Mouse (Mus musculus) limb, embryonic 15.5 days (tissue): Measurements from ENCODE around the gene Cntn6. TPM values are rescaled to one million over a fixed set of nuclear protein-coding genes. Genes with fewer than 3 reads are reported as not detected.

Experiments used
- ATAC-seq: fragments of 200-750 bp; cut with Nextera tagmentation; 2 replicates; pipeline ENCODE4 v1.8.0; 2017; ENCODE audit warnings: low read depth, moderate TSS enrichment; ENCODE audit not compliant: insufficient number of reproducible peaks, low FRiP score, low TSS enrichment
- H3K27ac ChIP-seq: fragments of 300-500 bp; sonication (generic); 2 replicates; pipeline ENCODE4 v1.5.1; 2015; ENCODE audit warnings: moderate library complexity, mild to moderate bottlenecking, inconsistent platforms
- H3K27me3 ChIP-seq: fragments of 300-500 bp; sonication (generic); 2 replicates; pipeline ENCODE4 v1.6.1; 2015; ENCODE audit warnings: inconsistent platforms
- H3K36me3 ChIP-seq: fragments of 300-500 bp; sonication (generic); 2 replicates; pipeline ENCODE4 v1.6.1; 2015; ENCODE audit warnings: inconsistent platforms
- H3K4me1 ChIP-seq: fragments of 300-500 bp; sonication (generic); 2 replicates; pipeline ENCODE4 v1.6.1; 2015; ENCODE audit warnings: inconsistent platforms
- H3K4me2 ChIP-seq: fragments of 300-500 bp; sonication (generic); 2 replicates; pipeline ENCODE4 v1.6.1; 2015; ENCODE audit warnings: mild to moderate bottlenecking, inconsistent platforms
- H3K4me3 ChIP-seq: fragments of 300-500 bp; sonication (generic); 2 replicates; pipeline ENCODE4 v1.5.1; 2015; ENCODE audit warnings: mild to moderate bottlenecking, inconsistent platforms
- H3K9ac ChIP-seq: fragments of 300-500 bp; sonication (generic); 2 replicates; pipeline ENCODE4 v1.6.1; 2015; ENCODE audit warnings: inconsistent platforms
- H3K9me3 ChIP-seq: fragments of 300-500 bp; sonication (generic); 2 replicates; pipeline ENCODE4 v1.6.1; 2016; ENCODE audit warnings: inconsistent platforms
- WGBS: fragments of 180-500 bp; shearing (Covaris S2); methylation state at CpG from one replicate; pipeline ENCODE4 v1.1.7; 2015; 5-methylcytosine and 5-hydroxymethylcytosine counted together
- polyA plus RNA-seq: library from polyadenylated mRNA; unstranded; fragments of >200 nt; fragmentation: Nextera tagmentation; extraction: Ambion mirVana; gene quantifications from 2 replicates; pipeline ENCODE4 v1.2.1, GENCODE M21; 2015

Cntn6 gene
- polyA plus RNA-seq, 1 experiment from 2014 or later: 0.52 TPM

DNA sequence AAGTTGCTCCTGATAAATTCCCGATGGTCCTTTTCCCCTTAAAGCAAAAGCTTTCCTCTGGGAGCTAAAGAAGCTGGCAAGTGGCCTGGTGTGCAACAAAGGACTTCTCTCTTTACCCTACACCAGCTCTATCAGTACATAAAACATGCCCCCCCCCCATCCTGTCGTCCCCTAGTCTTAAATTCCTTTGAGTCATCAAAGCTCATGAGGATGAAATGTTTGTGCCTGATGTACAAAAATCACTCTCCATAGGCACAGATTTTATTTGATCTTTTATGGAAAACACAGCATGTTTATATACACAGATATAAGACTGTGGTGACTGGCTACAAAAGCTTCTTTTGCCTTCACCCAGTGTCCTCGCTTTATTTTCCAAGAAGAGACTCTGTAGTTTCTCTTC, 112.6 kb downstream of the Cntn6 start:
- no peak for ATAC-seq
- Histone ChIP-seq H3K36me3 (no peaks in the 10 kb centered on the region), H3K27ac (no peak overlapping the region), H3K4me2 (no peak overlapping the region), H3K27me3 (no peaks in the 10 kb centered on the region), H3K4me1 (no peaks in the 10 kb centered on the region), H3K9me3 (no peaks in the 10 kb centered on the region), H3K4me3 (no peak overlapping the region), H3K9ac (no peak overlapping the region)
- WGBS: 40% methylated on average over 3 of the region's 3 CpGs

DNA sequence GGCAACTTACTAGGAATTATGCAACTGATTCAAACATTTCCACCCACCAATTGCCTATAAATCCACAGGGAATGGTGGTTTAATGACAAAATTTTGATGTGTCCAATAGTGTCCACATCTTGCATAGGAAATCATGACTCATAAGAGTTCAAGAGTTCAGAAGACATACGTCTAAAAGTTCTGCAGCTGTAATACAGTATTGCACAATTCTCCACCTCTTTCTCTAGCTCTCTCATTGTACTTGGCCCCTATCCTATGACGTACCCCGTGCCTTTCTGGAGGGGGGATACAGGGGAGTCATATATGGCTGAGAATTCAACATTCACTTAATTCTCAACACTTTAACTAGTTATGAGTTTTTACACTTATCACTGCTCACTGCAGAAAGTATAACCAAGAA, 160.9 kb downstream of the Cntn6 start:
- no peaks in the 10 kb centered on the region for H3K27me3 ChIP-seq
- no peak for ATAC-seq
- H3K9ac ChIP-seq: no peak overlapping the region
- no peak overlapping the region for H3K27ac ChIP-seq
- no peak overlapping the region for H3K4me3 ChIP-seq
- no peaks in the 10 kb centered on the region for H3K36me3 ChIP-seq
- 54% methylated on average over 3 of the region's 3 CpGs for WGBS
- H3K4me1 ChIP-seq: no peaks in the 10 kb centered on the region
- no peak overlapping the region for H3K4me2 ChIP-seq
- H3K9me3 ChIP-seq: no peaks in the 10 kb centered on the region

DNA sequence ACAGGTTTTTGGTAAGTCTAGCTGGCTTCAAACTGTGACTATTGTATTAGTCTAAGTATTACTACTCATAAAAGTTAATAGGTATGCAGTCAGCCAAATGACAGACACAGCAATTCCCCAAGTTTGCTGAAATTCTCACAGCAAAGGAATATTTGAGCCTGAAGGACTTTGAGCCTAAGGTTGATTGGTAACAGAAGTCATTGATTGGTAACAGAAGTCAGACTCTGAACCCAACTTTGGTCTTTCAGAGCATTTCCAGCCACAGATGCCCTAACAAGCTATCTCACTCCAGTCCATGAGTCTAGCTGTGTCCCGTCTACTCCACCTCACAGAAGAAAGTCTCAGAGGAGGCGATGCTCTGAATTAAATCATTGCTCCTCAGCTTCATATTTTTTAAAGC, 176.1 kb downstream of the Cntn6 start:
- WGBS: 62% methylated on average over 2 of the region's 2 CpGs

DNA sequence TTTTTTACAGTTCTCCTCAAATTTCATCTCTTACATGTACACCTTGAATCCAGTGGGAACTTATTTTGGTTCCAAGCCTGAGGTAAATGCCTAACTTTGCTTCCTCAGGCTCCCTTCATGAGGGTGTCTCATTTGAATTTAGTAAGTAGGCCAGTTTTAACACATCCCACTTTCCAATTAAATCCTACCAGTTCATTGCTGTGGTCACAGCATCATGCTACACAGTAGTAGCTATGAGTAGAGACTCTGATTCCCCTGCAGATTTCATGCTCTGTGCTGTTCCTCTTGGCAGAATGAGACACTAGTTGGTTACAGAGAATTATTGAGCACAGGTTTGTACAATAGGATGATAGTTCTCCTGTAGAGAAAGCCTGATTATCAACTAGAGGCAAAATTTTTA, 181.7 kb downstream of the Cntn6 start:
- Histone ChIP-seq H3K27me3 (no peaks in the 10 kb centered on the region), H3K4me1 (no peaks in the 10 kb centered on the region), H3K9me3 (no peaks in the 10 kb centered on the region), H3K27ac (no peak overlapping the region), H3K4me2 (no peak overlapping the region), H3K36me3 (no peaks in the 10 kb centered on the region), H3K4me3 (no peak overlapping the region), H3K9ac (no peak overlapping the region)
- ATAC-seq: no peak

More for the DNA sequence above, 176.1 kb downstream of the Cntn6 start:
- no peaks in the 10 kb centered on the region for H3K9me3 ChIP-seq
- no peaks in the 10 kb centered on the region for H3K4me1 ChIP-seq
- no peaks in the 10 kb centered on the region for H3K36me3 ChIP-seq
- no peak overlapping the region for H3K4me3 ChIP-seq
- no peak overlapping the region for H3K27ac ChIP-seq
- H3K4me2 ChIP-seq: no peak overlapping the region
- no peaks in the 10 kb centered on the region for H3K27me3 ChIP-seq
- ATAC-seq: no peak
- H3K9ac ChIP-seq: no peak overlapping the region

DNA sequence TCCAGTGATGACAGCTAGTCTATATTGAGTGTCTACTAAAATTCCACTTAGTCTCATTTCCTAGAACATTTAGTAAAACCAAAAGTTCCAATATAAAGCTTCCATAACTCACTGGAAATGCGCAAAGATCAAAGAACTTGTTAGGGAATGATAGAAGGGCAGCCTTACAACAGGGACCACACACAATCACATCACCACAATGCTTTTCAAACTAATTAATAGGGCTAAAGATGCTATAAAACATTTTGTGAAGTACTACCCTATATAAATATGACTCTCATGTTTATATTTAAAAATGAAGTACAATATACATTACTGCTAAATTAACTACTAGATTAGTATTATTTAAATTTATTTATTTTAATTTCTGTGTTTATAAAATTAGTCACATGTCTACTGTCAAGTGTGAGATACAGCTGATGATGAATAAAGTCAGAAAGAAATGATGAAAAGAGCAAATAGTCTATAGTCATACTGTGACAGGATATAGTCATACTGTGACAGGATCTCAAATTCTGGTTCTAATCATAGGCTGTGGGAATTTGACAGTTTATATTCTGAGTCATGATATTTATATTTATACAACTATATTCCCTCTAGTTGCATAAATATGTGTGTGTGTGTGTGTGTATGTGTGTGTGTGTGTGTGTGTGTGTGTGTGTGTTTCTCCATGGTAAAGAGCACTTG, 187.4 kb downstream of the Cntn6 start:
- Histone ChIP-seq H3K4me3 (no peak overlapping the region), H3K27ac (no peak overlapping the region), H3K9me3 (no peaks in the 10 kb centered on the region), H3K4me2 (no peak overlapping the region), H3K27me3 (no peaks in the 10 kb centered on the region), H3K9ac (no peak overlapping the region), H3K36me3 (no peaks in the 10 kb centered on the region), H3K4me1 (no peaks in the 10 kb centered on the region)
- 63% methylated on average over 1 of the region's 1 CpGs for WGBS
- ATAC-seq: no peak

DNA sequence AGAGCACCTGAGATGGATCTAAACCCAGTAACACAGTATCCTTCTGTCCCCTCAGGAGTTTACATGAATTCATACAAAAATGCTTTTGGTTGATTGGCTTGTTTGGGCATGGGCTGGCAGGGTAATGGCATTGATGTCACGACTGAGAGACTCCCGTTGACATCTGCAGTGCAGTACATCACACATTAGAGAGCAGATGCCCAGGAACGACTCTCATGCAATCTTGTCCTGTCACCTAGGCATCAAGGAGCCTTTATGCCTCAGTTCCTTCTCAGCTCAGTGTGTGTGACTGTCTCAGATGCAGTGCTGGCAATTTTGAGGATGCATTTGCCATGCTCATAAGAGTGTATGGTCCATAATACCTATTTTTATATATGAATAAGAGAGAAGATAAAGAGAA, 195.4 kb downstream of the Cntn6 start:
- Histone ChIP-seq H3K27ac (no peak overlapping the region), H3K4me3 (no peak overlapping the region), H3K4me1 (0 out of 2 replicates have a peak, but pooled peaks cover 4% of the 10 kb centered on the region), H3K9me3 (no peaks in the 10 kb centered on the region), H3K9ac (no peak overlapping the region), H3K27me3 (no peaks in the 10 kb centered on the region), H3K36me3 (no peaks in the 10 kb centered on the region), H3K4me2 (no peak overlapping the region)
- 62% methylated on average over 3 of the region's 3 CpGs for WGBS
- ATAC-seq: no peak

DNA sequence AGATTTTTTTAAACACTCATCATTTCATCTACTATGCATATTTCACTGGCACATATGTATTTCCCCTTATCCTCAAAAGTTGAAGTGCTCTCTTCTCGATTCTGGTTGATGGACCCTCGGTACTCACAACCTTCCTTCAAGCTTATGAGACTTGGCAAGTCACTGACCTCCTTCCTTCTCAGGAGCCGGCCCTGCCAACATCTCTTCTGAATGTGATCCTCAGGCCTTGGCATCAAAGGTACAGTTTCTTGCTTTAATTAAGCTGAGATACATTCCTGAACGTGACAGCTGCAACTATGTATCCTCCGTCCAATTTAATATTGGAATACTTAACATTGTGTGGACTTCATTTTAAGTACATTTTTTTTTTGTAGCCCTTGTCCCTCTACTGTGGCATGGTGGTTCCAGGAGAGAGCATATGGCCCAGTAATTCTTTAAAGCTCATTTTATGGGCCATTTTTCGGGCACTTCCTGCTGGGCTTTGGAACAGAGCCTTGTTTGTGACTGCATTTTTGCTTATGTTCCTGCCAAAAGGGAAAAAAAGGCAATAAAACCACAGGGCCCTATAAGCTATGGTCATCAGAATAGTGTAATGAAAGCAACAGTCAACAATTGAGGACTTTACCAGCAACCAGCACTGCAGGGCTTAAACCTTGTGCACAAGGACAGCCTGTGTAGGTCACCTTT, 196.0 kb downstream of the Cntn6 start:
- Histone ChIP-seq H3K4me2 (no peak overlapping the region), H3K4me1 (0 out of 2 replicates have a peak, but pooled peaks cover 4% of the 10 kb centered on the region), H3K9ac (no peak overlapping the region), H3K27me3 (no peaks in the 10 kb centered on the region), H3K36me3 (no peaks in the 10 kb centered on the region), H3K9me3 (no peaks in the 10 kb centered on the region), H3K4me3 (no peak overlapping the region), H3K27ac (no peak overlapping the region)
- 25% methylated on average over 6 of the region's 6 CpGs for WGBS
- ATAC-seq: no peak

DNA sequence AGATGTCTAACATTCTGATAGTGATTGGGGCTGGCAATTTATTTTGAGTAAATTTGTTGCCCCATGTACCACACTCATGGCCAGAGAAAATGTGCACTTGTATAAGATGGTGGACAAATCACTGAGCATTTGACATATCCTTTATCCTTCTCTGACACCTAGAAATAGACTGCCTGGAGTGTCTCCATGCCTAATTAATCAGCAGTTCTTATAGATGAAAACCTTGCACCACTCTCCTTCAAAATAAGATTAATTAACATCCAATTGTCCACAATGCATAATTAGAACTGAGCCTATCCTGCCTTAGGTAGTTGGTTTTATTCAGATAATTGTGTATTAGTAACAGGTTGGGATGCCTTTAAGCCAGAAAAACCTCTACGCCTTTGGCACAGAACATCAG, 236.0 kb downstream of the Cntn6 start:
- no peak for ATAC-seq
- Histone ChIP-seq H3K4me1 (no peaks in the 10 kb centered on the region), H3K4me3 (no peak overlapping the region), H3K9ac (no peak overlapping the region), H3K27me3 (no peaks in the 10 kb centered on the region), H3K4me2 (no peak overlapping the region), H3K36me3 (no peaks in the 10 kb centered on the region), H3K27ac (no peak overlapping the region), H3K9me3 (no peaks in the 10 kb centered on the region)
- WGBS: 54% methylated on average over 1 of the region's 1 CpGs

DNA sequence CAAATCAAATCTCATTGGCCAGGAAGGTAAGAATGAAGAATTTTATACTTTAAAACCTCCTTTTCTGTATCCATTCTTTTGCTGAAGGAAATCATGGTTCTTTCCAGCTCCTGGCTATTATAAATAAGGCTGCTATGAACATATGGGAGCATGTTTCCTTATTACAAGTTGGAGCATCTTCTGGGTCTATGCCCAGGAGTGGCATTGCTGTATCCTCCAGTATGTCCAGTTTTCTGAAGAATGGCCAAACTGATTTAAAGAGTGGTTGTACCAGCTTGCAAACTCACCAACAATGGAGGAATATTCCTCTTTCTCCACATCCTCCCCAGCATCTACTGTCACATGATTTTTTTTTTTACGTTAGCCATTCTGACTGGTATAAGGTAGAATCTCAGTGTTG, 241.7 kb downstream of the Cntn6 start:
- Histone ChIP-seq H3K4me3 (no peak overlapping the region), H3K4me1 (no peaks in the 10 kb centered on the region), H3K9me3 (no peaks in the 10 kb centered on the region), H3K27ac (no peak overlapping the region), H3K27me3 (no peaks in the 10 kb centered on the region), H3K4me2 (no peak overlapping the region), H3K36me3 (no peaks in the 10 kb centered on the region), H3K9ac (no peak overlapping the region)
- WGBS: 87% methylated on average over 1 of the region's 1 CpGs
- ATAC-seq: no peak

DNA sequence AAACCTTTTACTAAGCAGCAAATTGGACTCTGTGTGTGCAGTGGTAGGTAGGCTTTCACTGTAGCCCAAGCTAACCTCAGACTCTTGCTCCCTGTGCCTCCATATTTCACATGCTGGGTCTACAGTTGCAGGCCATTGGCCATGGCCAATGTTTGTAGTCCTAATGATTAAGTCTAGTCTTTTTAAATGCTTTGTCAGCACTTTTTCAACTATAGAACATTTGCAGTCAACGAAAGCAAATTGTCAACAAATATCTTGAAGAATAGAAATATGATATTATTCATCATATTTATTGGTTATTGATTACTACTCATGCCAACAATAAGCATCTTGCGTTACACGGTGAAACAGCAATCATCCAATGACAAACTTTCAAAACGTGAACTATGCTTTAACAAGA, 246.4 kb downstream of the Cntn6 start:
- H3K9ac ChIP-seq: no peak overlapping the region
- 90% methylated on average over 4 of the region's 4 CpGs for WGBS
- H3K36me3 ChIP-seq: no peaks in the 10 kb centered on the region
- H3K9me3 ChIP-seq: no peaks in the 10 kb centered on the region
- H3K27me3 ChIP-seq: no peaks in the 10 kb centered on the region
- H3K4me2 ChIP-seq: no peak overlapping the region
- no peak overlapping the region for H3K27ac ChIP-seq
- no peak overlapping the region for H3K4me3 ChIP-seq
- H3K4me1 ChIP-seq: no peaks in the 10 kb centered on the region
- ATAC-seq: no peak

DNA sequence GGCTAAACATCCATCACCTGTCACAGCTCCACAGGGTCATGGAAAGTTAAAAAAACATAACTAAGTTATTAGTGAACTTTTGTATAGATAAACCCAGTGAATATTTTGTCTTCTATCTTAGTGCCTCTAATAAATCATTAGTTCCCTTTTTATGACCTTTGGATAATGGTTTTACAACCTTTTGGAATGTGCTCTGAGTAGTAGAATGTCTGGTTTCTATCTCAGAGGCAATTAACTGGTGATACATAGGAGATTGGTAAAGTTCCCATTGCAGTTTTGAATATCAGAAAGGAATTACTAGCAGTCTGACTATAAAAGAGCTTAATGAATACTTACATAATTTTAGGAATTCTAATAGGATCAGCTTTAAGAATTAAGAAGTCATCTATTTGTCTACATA, 265.5 kb downstream of the Cntn6 start:
- H3K4me1 ChIP-seq: no peaks in the 10 kb centered on the region
- no peak overlapping the region for H3K9ac ChIP-seq
- H3K9me3 ChIP-seq: no peaks in the 10 kb centered on the region
- H3K36me3 ChIP-seq: no peaks in the 10 kb centered on the region
- H3K4me2 ChIP-seq: no peak overlapping the region
- ATAC-seq: no peak
- no peak overlapping the region for H3K27ac ChIP-seq
- H3K27me3 ChIP-seq: no peaks in the 10 kb centered on the region
- no peak overlapping the region for H3K4me3 ChIP-seq

DNA sequence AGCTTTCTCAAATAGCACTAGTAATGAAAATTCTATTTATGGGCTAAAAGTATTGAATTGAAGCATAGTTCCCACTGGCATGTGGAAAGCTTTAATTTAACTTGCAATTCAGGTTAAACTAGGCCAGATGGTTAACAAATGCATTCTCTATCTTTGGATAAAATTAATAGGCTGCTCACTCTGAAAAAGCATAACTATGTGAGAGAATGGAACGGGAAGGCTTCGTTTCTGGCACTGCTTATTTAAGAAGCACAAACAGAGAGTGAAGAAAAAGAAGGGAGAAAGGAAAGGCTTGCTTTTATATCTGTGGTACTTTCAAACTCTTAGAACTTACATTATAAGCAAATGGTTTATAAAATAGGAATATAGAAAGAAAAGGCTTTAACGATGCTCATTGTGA, 268.6 kb downstream of the Cntn6 start:
- Histone ChIP-seq H3K36me3 (no peaks in the 10 kb centered on the region), H3K4me3 (no peak overlapping the region), H3K4me1 (no peaks in the 10 kb centered on the region), H3K9me3 (no peaks in the 10 kb centered on the region), H3K27me3 (no peaks in the 10 kb centered on the region), H3K27ac (no peak overlapping the region), H3K4me2 (no peak overlapping the region), H3K9ac (no peak overlapping the region)
- no peak for ATAC-seq
- WGBS: 66% methylated on average over 3 of the region's 3 CpGs

DNA sequence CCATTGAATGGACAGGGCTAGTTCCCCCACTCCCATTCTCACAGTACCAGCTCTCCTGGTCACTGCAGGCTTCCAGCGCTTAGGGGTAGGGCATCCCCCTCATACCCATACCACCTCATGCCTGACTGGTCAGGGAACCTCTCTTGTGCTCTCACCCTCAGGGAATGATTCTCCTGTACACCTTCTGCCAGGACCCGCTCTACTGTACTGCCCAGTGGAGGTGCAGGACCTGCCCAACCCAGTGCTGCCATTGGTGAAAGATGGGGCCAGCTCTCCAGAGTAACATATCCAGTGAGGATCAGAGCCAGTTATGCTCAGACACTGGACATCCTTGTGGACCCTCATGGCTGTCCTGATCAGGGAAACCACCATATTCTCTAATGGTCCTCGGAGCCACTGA, 291.3 kb downstream of the Cntn6 start:
- WGBS: 90% methylated on average over 3 of the region's 3 CpGs
- Histone ChIP-seq H3K4me3 (no peak overlapping the region), H3K27ac (no peak overlapping the region), H3K9ac (no peak overlapping the region), H3K4me2 (no peak overlapping the region), H3K9me3 (no peaks in the 10 kb centered on the region), H3K36me3 (no peaks in the 10 kb centered on the region), H3K4me1 (no peaks in the 10 kb centered on the region), H3K27me3 (no peaks in the 10 kb centered on the region)
- ATAC-seq: no peak
